Mouse (Mus musculus) T-cell, adult 2 months (primary cell): ENCODE results near the gene Syndig1l.

Source experiments
- DNase-seq: peaks from one replicate; pipeline ENCODE4 v3.0.0; 2022; ENCODE audit warnings: low spot score

Syndig1l gene

GRCm38 (mm10) chr12:84674666-84675526, 23.7 kb downstream of the Syndig1l start:
- DNase-seq: peak; percentile 1

GRCm38 (mm10) chr12:84671646-84672045, 27.0 kb downstream of the Syndig1l start:
- no peak for DNase-seq

- DNase-seq: no peak
Observed at GRCm38 (mm10) chr12:84670555-84670954, 28.1 kb downstream of the Syndig1l start.

GRCm38 (mm10) chr12:84653912-84654311, 44.7 kb downstream of the Syndig1l start:
- peak; percentile 38 for DNase-seq

GRCm38 (mm10) chr12:84650234-84650633, 48.4 kb downstream of the Syndig1l start:
- no peak for DNase-seq

GRCm38 (mm10) chr12:84640654-84641053, 58.0 kb downstream of the Syndig1l start, which contains the start of gene Vrtn:
TSS of gene Vrtn (plus strand) at chr12:84641019.
- DNase-seq: no peak

GRCm38 (mm10) chr12:84640253-84640652, 58.4 kb downstream of the Syndig1l start:
- no peak for DNase-seq

GRCm38 (mm10) chr12:84631867-84632266, 66.8 kb downstream of the Syndig1l start:
- DNase-seq: no peak
